16 mouse cellular contexts compared by ENCODE assay signal in the genomic region with DNA sequence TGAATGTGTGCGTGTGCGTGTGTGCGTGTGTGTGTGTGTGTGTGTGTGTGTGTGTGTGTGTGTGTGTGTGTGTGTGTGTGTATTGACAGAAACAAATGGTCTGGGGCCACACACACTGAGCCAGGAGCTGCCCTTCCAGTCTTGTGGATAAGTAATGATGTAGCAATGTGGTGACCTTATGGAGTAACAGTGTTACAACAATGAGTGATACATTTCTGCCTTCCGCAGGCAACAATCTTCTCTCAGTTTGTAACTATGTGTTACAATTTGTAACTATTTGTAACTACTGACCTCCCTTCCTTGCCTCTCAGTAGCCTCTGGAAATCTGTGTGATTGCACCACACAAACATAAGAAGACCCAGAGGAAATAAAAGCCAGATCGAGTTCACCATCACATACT. TPM values are rescaled to one million over a fixed set of nuclear protein-coding genes. Genes with fewer than 3 reads are reported as not detected.
"Had no signal": no experiment of that assay in that cellular context is flagged by ENCODE, and none has a peak within 500 bp of the region (broad histone marks: within the 10 kb centered on the region; RNA-seq: fewer than 3 reads in every experiment).

No protein-coding gene starts in this region.

- H3K9me3 ChIP-seq: intestine, embryonic 15.5 days; liver, embryonic 13.5 days; midbrain, embryonic 13.5 days had no signal

- H3K4me2 ChIP-seq: intestine, embryonic 15.5 days; liver, embryonic 13.5 days; lung, embryonic 14.5 days; midbrain, embryonic 13.5 days had no signal

- ATAC-seq: intestine, embryonic 15.5 days; midbrain, embryonic 13.5 days had no signal

- H3K27ac ChIP-seq: intestine, embryonic 15.5 days; kidney, postnatal 0 days; layer of hippocampus, adult 2 months; liver, embryonic 13.5 days; midbrain, embryonic 13.5 days had no signal

- H3K9ac ChIP-seq: intestine, embryonic 15.5 days; liver, embryonic 13.5 days; lung, embryonic 14.5 days; midbrain, embryonic 13.5 days had no signal

- H3K27me3 ChIP-seq: intestine, embryonic 15.5 days; liver, embryonic 13.5 days; midbrain, embryonic 13.5 days had no signal

- H3K4me1 ChIP-seq: intestine, embryonic 15.5 days; liver, embryonic 13.5 days; midbrain, embryonic 13.5 days had no signal

- DNase-seq: kidney, adult 11 months; kidney, adult 8-10 months; kidney, postnatal 25 days; layer of hippocampus, adult 9-11 months; liver, embryonic 13.5 days; lung, embryonic 14.5 days; lung, postnatal 10 days; lung, postnatal 36 days; right cerebral cortex, postnatal 4 days; thymus, adult 2 months had no signal

- H3K4me3 ChIP-seq: intestine, embryonic 15.5 days; layer of hippocampus, adult 2 months; liver, embryonic 13.5 days; midbrain, embryonic 13.5 days had no signal

- H3K36me3 ChIP-seq: intestine, embryonic 15.5 days; liver, embryonic 13.5 days; midbrain, embryonic 13.5 days had no signal

RNA-seq across cellular contexts. Expression of a gene that starts 38.3 kb away (rescaled TPM):
- total RNA-seq: midbrain, postnatal 0 days had no signal
- polyA plus RNA-seq: limb, embryonic 11.5 days; lung, embryonic 14.5 days; midbrain, embryonic 13.5 days had no signal
